Mouse (Mus musculus): ENCODE data around the gene Dock9.

GRCm38 (mm10) chr14:121706482-121706901, 91.1 kb downstream of the Dock9 start:
- TF ChIP-seq CTCF (IDR thresholded peaks at IDR 0.05; ENCODE audit: low read depth) (no peak), EP300 (IDR thresholded peaks at IDR 0.05; ENCODE audit: low read depth) (peak; percentile 70; the same call in 1 of the 2 replicates)

Measured in heart, postnatal 0 days (tissue).